Mouse (Mus musculus): ENCODE measurements around the gene Gstp2. TPM values are rescaled to one million over a fixed set of nuclear protein-coding genes. Genes with fewer than 3 reads are reported as not detected.
A peak's percentile ranks its signal among the peaks of the same experiment; 100 is the strongest.
"Not testable (repeated sequence)": the region's sequence is repeated elsewhere in the genome, so short reads cannot be mapped to it uniquely, and the experiment has no call there.

The Gstp2 gene
- polyA plus RNA-seq, 2 experiments from 2014 or later = 11.1 to 23.5 TPM

GRCm38 (mm10) chr19:4068717-4069410 lies 23.0 kb upstream of the Gstp2 start:
- no peak for ATAC-seq

- not testable (repeated sequence) for ATAC-seq
These were observed 22.4 kb upstream of the Gstp2 start for GRCm38 (mm10) chr19:4068242-4068641.

GRCm38 (mm10) chr19:4066877-4067276 lies 21.1 kb upstream of the Gstp2 start:
- ATAC-seq = peak; percentile 32

- peak; percentile 77 for ATAC-seq
These were observed 20.5 kb upstream of the Gstp2 start for GRCm38 (mm10) chr19:4066280-4066679.

GRCm38 (mm10) chr19:4064501-4064900 lies 18.7 kb upstream of the Gstp2 start:
- ATAC-seq = not testable (repeated sequence)

GRCm38 (mm10) chr19:4063357-4063756 lies 17.5 kb upstream of the Gstp2 start:
- not testable (repeated sequence) for ATAC-seq

- no peak for ATAC-seq
These were observed 15.2 kb upstream of the Gstp2 start for GRCm38 (mm10) chr19:4060899-4061465.

- not testable (repeated sequence) for ATAC-seq
These were observed 14.4 kb upstream of the Gstp2 start for GRCm38 (mm10) chr19:4060044-4060898.

- ATAC-seq = peak; percentile 86
These were observed 13.4 kb upstream of the Gstp2 start, which contains the start of gene Gstp3 for GRCm38 (mm10) chr19:4059069-4059740. Gene Gstp3, minus strand, starts transcription at chr19:4059569.

GRCm38 (mm10) chr19:4058581-4058980 lies 12.8 kb upstream of the Gstp2 start:
- ATAC-seq = no peak

GRCm38 (mm10) chr19:4057962-4058361 lies 12.1 kb upstream of the Gstp2 start:
- ATAC-seq = no peak

GRCm38 (mm10) chr19:4057389-4057788 lies 11.6 kb upstream of the Gstp2 start:
- ATAC-seq = no peak

- no peak for ATAC-seq
These were observed 10.9 kb upstream of the Gstp2 start for GRCm38 (mm10) chr19:4056727-4057126.

GRCm38 (mm10) chr19:4055947-4056693 lies 10.3 kb upstream of the Gstp2 start:
- no peak for ATAC-seq

GRCm38 (mm10) chr19:4055216-4055946 lies 9.6 kb upstream of the Gstp2 start:
- ATAC-seq = no peak

- ATAC-seq = no peak
These were observed 8.8 kb upstream of the Gstp2 start for GRCm38 (mm10) chr19:4054613-4055012.

GRCm38 (mm10) chr19:4052516-4053030 lies 6.8 kb upstream of the Gstp2 start:
- ATAC-seq = peak; percentile 63

- ATAC-seq = peak; percentile 55
These were observed 6.1 kb upstream of the Gstp2 start for GRCm38 (mm10) chr19:4051741-4052515.

- ATAC-seq = no peak
These were observed 5.2 kb upstream of the Gstp2 start for GRCm38 (mm10) chr19:4051016-4051415.

GRCm38 (mm10) chr19:4049069-4049468 lies 3.2 kb upstream of the Gstp2 start:
- not testable (repeated sequence) for ATAC-seq
